Mouse (Mus musculus): ENCODE measurements around the gene Vps50.
"Not testable (repeated sequence)": the region's sequence is repeated elsewhere in the genome, so short reads cannot be mapped to it uniquely, and the experiment has no call there.

The Vps50 gene

GRCm38 (mm10) chr6:3498162-3498848, at the start of gene Vps50, which contains the start of gene Hepacam2:
TSS of gene Vps50 (plus strand) at chr6:3498382.
TSS of gene Hepacam2 (minus strand) at chr6:3498298.
- DNase-seq (ENCODE audit: low spot score in 2 of 2) = peak; percentile 79 to 86

DNA sequence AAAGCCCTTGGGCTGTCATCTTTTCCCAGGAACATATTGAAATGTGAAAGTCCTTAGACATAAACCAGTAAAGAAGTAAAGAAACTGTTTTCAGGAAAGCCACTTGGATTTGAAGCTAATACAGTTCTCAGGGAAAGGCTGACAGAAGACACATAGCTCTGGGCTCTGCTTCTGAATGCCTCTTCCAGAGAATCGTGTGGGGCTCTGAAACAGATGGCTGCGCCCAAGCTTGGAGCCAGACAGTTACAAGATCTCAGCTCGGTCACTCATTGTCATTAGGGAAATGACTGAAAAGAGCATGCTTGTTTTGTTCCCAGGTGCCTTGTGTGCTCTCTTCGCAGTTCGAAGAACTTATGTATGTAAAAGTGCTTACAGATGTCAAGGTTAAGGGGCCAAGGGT, 43.8 kb upstream of the Vps50 start:
- no peak for DNase-seq (ENCODE audit: low spot score in 2 of 2)

DNA sequence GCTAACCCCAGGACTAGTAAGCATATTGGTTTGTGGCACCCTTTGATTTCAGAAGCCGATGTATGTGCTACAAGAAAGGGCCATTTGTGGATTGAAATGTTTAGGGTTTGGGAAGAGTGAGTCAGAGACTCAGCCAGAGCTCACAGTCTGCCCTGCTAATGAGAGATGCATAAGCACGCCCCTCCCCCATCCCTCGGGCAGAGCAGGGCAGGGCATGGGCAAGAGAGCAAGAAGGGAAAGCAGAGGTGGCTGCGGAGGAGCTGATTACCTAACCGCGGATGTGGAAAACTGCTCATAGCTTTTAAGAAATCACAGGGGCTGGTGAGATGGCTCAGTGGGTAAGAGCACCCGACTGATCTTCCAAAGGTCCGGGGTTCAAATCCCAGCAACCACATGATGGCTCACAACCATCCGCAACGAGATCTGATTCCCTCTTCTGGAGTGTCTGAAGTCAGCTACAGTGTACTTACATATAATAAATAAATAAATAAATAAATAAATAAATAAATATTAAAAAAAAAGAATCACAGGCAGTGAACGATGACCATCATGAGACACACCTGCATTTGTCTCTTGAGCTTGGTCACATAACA, 42.1 kb upstream of the Vps50 start:
- no peak for DNase-seq (ENCODE audit: low spot score in 2 of 2)

- DNase-seq (ENCODE audit: low spot score in 2 of 2) = no peak
These were observed 35.2 kb upstream of the Vps50 start for GRCm38 (mm10) chr6:3463026-3463425.

- DNase-seq (ENCODE audit: low spot score in 2 of 2) = no peak
These were observed 34.6 kb upstream of the Vps50 start for GRCm38 (mm10) chr6:3463594-3463993.

DNA sequence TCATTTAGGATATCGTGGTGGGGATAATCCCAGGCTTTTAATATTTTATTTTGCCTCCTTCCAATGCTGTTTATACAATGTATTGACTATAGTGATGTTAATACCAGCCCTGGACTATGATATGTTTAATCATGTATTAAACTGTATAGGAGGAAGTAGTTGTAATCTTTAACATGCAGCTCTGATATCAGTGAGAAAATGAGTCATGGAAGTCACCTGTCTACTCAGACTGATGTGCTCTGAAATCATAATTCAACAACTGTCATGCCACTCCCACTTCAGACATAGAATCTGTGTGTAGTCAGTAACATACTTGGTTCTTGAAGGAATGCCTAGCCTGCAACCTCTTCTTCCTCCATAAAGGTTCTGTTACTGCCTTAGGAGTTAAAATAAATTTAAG, 29.6 kb upstream of the Vps50 start:
- DNase-seq (ENCODE audit: low spot score in 2 of 2) = no peak

GRCm38 (mm10) chr6:3470706-3471105, 27.5 kb upstream of the Vps50 start:
- no peak for DNase-seq (ENCODE audit: low spot score in 2 of 2)

DNA sequence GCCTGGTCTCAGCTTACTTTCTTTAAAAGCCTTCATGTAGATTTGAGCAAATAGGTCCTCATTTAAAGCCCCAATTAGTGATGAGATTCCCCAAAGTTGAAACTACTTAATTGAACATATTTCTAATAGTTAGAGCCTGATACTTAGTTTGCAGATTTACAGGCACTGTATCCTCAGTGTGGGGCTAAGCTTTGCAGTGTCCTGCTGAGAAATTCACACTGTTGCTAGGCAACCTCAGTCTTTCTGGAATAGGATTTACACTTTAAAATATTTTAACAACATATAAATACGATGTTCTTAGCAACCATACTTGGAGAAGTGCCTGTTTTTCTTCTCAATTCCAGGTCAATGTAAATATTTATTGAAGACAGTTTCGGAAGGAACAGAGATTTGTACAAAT, 21.9 kb upstream of the Vps50 start:
- no peak for DNase-seq (ENCODE audit: low spot score in 2 of 2)

- no peak for DNase-seq (ENCODE audit: low spot score in 2 of 2)
These were observed 18.3 kb upstream of the Vps50 start for GRCm38 (mm10) chr6:3479853-3480252.

DNA sequence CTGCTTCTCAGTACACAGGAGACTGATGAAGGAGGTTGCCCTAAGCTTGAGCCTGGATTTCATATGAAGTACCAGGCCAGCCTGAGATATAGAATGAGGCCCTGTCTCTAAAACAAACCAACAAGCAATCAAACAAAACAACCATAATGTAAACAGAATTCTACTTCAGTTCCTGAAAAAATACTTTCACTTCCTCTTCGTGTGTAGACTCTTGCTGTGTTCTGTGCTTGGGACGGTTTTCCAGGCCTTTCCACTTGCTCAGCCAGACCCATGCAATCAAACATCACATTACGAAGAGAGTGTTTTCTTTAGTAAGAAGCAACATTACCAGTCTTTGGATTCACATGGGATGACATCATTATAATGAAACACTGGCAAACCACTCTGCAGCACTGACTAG, 16.5 kb upstream of the Vps50 start:
- DNase-seq (ENCODE audit: low spot score in 2 of 2) = no peak

DNA sequence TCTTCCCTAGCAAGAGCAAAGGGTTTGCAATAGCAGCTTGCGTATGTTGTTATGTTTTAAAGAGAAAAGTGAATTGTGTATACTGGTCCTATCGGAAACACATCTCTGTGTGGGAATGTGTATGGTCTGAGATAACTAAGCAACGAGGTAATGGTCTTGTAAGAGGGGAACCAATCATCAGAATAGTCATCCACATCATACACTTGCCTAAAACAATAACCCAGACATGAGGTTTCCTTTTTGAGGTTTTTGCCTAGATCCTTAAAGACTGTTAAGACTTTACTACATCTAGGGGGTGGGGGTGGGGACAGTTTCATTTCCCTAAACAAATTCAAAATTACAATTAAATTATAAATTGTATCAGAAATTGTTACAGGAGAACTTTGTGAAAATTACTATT, 13.0 kb upstream of the Vps50 start:
- no peak for DNase-seq (ENCODE audit: low spot score in 2 of 2)

DNA sequence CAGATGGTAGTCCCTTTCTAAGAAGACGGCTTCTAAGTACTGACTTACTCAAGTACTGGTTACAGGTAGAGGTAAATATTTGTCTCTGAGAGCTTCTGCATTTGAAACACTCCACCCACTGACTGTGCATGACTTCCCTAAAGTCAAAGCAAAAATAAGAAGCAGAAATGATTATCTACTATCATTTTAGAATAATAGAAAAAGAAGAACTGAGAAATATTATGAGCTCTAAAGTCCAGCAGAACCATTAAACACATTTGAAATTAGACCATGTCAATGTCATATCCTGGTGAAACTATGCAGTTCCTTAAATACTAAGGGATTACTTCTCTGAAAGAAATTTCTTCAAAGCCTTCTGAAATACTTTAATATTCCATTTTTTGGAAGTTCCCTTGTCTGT, 10.8 kb upstream of the Vps50 start:
- DNase-seq (ENCODE audit: low spot score in 2 of 2) = no peak

DNA sequence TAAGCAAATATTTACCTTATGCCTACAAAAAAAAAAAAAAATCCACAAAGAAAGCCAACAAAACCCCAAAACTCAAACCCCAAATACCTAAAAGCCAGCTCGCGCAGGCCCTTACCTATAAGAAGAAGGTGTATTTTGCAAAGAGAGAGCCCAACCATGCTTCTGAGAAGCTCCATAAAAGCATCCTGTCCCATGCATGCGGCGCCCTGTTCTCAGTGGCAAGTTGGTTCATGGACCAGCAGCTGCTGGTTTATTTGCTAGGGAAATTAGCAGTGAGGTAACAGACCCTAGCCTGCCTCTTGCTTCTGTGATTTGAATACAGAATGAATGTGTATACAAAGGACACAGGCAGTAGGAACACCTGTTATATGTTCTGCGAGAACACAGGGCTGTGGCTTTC, 3.9 kb upstream of the Vps50 start:
- no peak for DNase-seq (ENCODE audit: low spot score in 2 of 2)

DNA sequence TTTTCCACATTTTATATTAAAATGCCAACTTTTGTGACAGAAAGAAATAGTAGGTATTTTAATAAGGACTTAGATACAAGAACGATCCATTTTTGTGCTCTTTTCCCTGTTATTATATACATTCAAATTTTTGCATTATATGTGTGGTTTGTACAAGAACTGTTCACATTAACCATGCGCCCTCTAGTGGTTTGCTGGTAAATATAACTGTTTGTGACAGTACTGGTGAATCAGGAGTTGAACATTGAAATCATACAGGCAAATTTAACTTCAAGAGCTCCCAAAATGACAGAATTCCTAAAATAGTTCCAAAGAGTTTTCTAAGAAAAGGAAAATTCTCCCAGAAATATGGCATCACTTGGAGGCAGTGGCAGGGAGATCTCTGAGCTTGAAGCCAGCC, 2.0 kb upstream of the Vps50 start:
- no peak for DNase-seq (ENCODE audit: low spot score in 2 of 2)

GRCm38 (mm10) chr6:3500286-3500685, 2.1 kb downstream of the Vps50 start:
- no peak for DNase-seq (ENCODE audit: low spot score in 2 of 2)

DNA sequence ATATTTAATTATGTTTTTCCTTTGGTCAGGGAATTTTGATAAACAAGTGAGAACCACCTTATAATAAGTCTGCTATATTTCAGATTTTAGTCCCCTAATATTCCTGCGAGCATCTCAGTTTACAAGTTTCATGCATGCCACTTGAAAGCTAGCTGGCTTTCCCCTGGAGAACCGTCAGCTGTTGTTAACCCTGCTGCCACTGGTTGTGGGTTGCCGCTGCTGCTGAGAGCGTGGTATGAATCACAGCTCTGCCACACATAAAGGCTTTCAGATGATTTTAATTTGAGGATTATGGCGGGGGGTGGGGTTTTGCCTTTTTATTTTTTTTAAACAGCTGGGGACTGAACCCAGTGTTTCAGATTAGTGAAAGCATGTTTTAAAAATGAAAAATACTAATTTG, 7.1 kb downstream of the Vps50 start:
- DNase-seq (ENCODE audit: low spot score in 2 of 2) = no peak

DNA sequence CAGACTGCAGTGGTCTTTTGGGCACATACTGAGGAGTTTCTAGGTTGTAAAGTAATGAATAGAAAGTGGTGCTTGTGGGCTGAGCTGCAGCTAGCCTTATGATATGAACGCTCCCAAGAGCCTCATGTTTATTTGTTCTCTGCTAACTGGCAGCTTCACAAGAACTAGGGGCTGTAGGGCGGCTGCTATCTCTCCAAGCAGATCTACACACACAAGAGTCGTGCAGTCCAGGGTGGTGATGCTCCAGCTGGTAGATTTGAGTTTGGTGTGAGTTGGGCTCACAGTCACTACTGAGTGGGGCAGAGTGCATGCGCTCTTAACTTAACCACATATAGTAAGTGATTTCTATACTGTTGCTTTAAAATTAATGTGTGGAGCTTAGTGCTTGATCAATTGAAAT, 8.9 kb downstream of the Vps50 start:
- no peak for DNase-seq (ENCODE audit: low spot score in 2 of 2)

GRCm38 (mm10) chr6:3508151-3508550, 10.0 kb downstream of the Vps50 start:
- DNase-seq (ENCODE audit: low spot score in 2 of 2) = not testable (repeated sequence)

DNA sequence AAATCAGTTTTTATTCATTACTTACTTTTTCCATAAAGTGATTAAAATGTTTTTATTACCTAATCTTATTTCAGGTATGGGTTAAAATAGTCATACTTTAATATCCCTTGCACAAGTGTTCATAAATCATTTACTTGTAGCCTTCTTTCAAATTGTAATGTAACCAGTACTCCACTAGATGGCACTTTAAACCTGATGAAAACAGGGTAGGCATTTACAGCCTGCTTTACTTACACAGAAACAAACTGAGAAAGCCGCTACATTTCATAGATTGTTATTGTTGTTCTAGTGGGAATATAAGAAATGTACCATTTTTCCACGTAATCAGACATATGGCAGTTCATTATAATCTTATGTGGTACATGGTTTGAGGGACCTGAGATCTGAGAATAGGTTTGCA, 11.6 kb downstream of the Vps50 start:
- no peak for DNase-seq (ENCODE audit: low spot score in 2 of 2)

- DNase-seq (ENCODE audit: low spot score in 2 of 2) = no peak
These were observed 12.9 kb downstream of the Vps50 start for GRCm38 (mm10) chr6:3511116-3511515.

- DNase-seq (ENCODE audit: low spot score in 2 of 2) = no peak
These were observed 13.4 kb downstream of the Vps50 start for GRCm38 (mm10) chr6:3511612-3512011.

DNA sequence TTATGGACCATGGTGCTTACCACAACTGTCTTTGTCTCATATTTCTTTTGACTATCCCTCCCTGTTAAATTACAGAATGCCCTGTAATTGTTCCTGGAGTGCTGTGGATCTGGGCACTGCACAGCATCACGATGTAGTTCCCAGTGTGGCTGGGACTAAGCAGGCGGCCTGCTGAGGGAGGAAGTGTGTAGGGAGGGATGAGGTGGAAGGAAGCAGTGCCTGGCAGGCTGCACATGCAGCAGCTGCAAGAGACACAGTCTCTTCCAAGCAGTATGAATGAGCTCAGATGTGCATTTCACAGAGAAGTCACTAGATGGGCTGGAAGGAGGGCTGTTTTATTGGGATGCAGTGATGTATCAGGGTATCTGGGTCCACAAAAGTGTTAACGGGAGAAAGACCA, 14.4 kb downstream of the Vps50 start:
- DNase-seq (ENCODE audit: low spot score in 2 of 2) = no peak

DNA sequence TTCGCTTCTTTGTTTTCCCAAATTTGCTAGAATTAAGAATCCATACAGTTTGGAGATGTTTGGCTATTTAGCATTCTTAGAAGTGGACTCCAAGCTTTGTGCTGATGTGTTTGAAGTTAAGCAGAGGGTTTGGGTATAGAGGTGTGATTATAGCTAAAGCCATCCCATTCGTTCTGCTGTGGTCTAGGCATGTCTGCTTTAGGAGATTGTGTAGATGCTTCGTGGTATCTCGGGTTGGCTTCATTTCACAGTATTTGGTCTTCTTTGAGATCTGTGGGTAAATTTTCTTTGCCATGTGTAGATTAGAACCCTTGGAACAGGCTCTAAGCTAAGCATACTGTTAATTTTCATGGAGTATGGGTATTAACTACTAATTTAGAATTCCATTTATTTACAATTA, 30.0 kb downstream of the Vps50 start:
- DNase-seq (ENCODE audit: low spot score in 2 of 2) = no peak

GRCm38 (mm10) chr6:3531445-3531844, 33.3 kb downstream of the Vps50 start:
- DNase-seq (ENCODE audit: low spot score in 2 of 2) = no peak
